Mouse (Mus musculus) liver, postnatal 0 days (tissue): ENCODE results near the gene Arhgap44.

ENCODE experiments used
- CTCF ChIP-seq: sonication (generic); IDR thresholded peaks from 2 replicates; pipeline ENCODE4 v1.5.1; 2016; ENCODE audit warnings: antibody characterized with exemption, low read depth
- EP300 ChIP-seq: IDR thresholded peaks from 2 replicates; pipeline ENCODE4 v1.6.1; 2016; ENCODE audit warnings: antibody characterized with exemption, low read depth, mild to moderate bottlenecking

- no peak for TF ChIP-seq CTCF
- TF ChIP-seq EP300, result no peak
These were observed 142.0 kb downstream of the Arhgap44 start for GRCm38 (mm10) chr11:65020744-65021143.
